Mouse (Mus musculus): ENCODE data around the gene Dnah2.
A peak's percentile ranks its signal among the peaks of the same experiment; 100 is the strongest.

Dnah2 gene

DNA sequence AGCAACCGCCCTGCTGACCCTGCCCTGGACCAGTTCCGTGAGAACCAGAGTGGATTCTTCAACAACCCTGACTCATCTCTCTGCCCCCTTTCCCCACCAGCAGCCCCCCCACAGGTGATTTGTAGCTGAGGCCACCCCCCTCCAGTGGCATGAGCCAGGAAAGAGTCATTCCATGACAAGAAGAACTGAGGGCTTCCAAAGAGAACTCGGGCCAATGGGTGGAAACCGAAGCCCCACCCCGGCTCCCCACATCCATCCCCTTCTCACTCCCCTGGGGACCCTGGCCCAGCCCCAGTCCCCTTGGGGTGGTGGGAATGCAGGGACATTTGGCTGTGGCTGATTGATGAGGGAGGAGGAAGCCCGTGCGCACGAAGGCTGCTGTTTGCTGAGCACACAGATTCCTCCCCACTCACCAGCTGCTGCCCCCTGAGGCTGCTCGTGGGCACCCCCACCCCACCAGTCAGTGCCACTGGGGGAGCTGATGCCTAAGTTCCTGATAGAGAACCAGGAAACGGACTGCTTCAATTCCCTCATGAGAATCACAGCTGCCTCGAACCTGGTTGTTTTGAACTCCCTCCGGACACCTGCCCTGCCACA lies at the start of gene Dnah2:
Gene Dnah2, minus strand, starts transcription at position 51 of the 597 bp plus-strand sequence.
- no peak for DNase-seq (ENCODE audit: low read depth)

- DNase-seq (ENCODE audit: low read depth) = no peak
Measured at GRCm38 (mm10) chr11:69594853-69595252, 45.9 kb upstream of the Dnah2 start.

DNA sequence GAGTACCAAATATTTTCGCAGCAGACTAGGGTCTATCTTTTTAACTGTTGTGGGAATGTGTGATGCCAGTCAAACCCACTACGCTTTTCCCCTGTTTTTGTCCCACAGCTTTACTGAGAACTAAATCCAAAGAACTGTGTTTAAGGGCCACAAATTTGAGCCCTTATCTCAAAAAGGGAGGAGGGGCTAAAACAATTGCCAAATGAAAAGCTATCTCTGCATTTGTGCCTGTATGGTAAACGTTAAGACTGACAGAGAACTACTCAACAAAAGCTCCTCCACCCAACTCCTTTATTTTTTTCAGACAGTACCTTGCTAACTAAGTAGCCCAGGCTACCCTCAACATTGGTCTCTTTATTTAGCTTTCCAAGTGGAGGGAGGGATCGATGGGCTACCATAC lies 43.9 kb upstream of the Dnah2 start:
- DNase-seq (ENCODE audit: low read depth) = no peak

GRCm38 (mm10) chr11:69591899-69592637 lies 43.2 kb upstream of the Dnah2 start:
- DNase-seq (ENCODE audit: low read depth) = no peak

GRCm38 (mm10) chr11:69591424-69591823 lies 42.5 kb upstream of the Dnah2 start:
- DNase-seq (ENCODE audit: low read depth) = no peak

GRCm38 (mm10) chr11:69590622-69591021 lies 41.7 kb upstream of the Dnah2 start:
- no peak for DNase-seq (ENCODE audit: low read depth)

DNA sequence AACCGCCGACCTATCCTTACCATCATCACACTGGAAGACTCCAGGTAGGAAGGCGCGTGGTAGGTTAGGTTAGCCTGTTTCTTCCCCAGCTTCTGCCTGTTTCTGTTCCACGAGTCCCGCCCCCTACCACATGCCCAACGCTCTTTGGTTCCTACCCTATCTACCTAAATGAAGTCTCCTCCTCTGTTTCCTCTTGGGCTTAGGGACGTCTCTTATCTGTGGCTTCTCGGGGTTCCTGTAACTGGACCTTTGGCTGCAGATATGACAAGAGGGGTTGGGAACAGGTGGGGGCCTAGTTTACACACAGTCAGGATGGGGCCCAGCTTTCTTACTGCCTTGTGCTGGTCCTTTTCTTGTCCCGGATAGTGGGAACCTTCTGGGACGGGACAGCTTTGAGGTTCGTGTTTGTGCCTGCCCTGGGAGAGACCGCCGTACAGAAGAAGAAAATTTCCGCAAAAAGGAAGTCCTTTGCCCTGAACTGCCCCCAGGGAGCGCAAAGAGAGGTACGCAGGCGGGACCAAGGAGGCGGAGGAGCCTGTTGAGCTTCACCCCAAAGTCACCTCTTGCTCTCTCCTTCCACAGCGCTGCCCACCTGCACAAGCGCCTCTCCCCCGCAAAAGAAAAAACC lies 40.4 kb upstream of the Dnah2 start:
- DNase-seq (ENCODE audit: low read depth) = no peak

- DNase-seq (ENCODE audit: low read depth) = no peak
Measured at GRCm38 (mm10) chr11:69585718-69586325, 36.9 kb upstream of the Dnah2 start.

DNA sequence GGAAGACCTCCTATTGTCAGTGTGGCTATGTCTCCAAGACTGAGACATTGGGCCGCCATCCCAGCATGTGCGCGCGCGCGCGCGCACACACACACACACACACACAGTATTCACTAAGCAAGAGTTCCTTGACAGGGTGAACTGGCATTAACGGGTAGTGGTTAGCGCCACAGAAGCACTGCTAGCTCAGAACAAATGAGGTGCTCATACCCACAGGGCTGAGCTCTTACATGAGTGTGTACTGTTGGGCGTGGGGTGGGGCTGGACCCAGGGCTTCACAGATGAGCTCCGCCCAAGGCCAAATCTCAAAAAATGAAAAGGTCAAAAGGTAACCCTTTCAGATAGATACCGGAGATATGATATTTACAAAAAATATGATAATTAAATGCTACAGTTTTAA lies 36.0 kb upstream of the Dnah2 start:
- DNase-seq (ENCODE audit: low read depth) = no peak

DNA sequence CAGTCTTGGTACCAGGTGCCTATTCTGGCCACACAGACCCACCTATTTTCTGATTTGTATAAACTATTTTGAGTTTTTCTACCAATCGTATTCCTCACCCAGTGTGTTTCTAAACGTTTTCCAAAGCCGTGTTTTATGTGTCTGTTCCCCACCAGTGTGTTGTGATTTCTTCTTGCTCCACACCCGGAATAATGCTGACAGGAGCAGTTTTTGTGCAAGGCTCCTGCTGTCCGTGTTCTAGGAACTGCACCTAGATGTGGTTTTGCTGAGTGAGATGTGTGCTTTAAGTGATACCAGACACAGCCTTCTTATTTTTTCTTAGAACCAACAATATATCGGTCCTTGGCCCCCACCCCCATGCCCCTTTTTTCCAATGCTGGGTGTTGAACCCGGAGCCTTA lies 35.1 kb upstream of the Dnah2 start:
- DNase-seq (ENCODE audit: low read depth) = no peak

DNA sequence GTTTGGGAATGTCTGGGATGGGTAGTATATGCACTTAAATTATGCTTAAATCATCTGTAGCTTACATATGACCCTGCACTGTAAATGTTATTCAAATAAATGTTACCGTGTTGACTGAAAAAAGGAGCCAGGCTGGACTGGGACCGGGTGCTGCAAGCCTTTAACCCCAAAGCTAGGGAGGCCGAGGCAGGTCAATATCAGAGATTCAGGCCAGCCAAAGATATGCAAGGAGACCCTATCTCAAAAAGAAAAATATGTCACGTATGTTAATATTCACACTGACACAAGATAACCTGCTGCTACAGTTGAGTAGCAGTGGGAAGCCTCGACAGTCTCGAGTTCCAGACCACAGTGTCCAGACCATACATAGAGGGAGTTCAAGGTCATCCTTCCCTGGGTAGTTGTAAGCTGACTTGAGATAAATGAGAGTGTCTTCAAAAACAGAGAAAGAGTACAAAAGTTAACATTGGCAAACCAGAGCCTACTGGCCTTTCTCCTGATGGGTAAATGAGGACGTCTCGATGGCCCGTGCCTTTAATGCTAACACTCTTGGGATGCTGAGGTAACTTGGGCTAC lies 33.4 kb upstream of the Dnah2 start:
- DNase-seq (ENCODE audit: low read depth) = no peak

DNA sequence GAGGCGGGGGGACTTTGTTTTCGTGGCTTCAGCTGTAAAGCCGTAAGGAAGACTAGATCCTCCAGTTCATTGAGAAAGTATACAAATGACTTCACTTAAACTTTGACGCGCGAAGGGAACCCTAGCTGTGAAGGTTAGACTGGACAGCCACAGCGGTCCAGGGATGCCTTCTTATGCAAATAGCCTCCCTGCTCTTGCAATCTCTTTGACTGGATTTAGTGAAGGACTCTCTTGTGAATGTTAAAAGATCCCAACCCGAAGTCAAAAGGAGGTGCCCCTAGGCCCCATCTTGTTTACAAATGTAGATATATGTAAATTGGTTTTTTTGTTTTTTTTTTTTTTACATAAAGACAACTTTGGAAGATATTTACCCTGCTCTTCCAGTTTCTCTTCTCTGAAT lies 32.9 kb upstream of the Dnah2 start:
- no peak for DNase-seq (ENCODE audit: low read depth)

GRCm38 (mm10) chr11:69581147-69581688 lies 32.3 kb upstream of the Dnah2 start:
- peak; percentile 88 for DNase-seq (ENCODE audit: low read depth)

DNA sequence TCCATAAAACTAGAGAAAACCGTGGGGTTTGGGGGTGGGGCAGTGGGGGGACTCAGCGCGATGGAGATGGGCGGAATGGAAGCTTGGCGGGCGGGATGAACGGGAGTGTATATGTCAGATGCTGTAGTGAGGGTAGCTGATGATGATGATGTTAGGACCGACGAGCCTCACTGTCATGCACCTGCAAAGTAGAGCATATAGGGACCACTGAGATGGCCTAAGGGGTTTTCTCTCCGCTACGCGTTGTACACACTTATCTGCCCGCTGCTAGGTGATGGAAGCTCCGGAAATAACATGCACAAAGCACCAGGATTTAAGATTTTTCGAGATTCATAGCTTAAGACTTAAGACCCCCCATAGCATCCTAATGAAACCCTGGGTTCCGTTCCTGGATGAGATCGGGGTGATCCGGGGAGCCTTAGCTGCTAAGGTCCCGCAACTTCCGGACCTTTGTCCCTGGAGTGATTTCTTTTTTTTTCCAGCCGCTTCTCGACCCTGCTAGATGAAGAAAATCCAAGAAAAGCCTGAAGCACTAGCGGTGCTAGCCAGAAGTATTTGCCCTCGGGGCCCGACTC lies 31.7 kb upstream of the Dnah2 start:
- DNase-seq (ENCODE audit: low read depth) = no peak

GRCm38 (mm10) chr11:69580091-69580514 lies 31.2 kb upstream of the Dnah2 start, which contains the start of the genes Wrap53 and Trp53:
Gene Wrap53 (minus strand): TSS chr11:69580255.
Gene Trp53 (plus strand): TSS chr11:69580359.
- peak; percentile 93 for DNase-seq (ENCODE audit: low read depth)

DNA sequence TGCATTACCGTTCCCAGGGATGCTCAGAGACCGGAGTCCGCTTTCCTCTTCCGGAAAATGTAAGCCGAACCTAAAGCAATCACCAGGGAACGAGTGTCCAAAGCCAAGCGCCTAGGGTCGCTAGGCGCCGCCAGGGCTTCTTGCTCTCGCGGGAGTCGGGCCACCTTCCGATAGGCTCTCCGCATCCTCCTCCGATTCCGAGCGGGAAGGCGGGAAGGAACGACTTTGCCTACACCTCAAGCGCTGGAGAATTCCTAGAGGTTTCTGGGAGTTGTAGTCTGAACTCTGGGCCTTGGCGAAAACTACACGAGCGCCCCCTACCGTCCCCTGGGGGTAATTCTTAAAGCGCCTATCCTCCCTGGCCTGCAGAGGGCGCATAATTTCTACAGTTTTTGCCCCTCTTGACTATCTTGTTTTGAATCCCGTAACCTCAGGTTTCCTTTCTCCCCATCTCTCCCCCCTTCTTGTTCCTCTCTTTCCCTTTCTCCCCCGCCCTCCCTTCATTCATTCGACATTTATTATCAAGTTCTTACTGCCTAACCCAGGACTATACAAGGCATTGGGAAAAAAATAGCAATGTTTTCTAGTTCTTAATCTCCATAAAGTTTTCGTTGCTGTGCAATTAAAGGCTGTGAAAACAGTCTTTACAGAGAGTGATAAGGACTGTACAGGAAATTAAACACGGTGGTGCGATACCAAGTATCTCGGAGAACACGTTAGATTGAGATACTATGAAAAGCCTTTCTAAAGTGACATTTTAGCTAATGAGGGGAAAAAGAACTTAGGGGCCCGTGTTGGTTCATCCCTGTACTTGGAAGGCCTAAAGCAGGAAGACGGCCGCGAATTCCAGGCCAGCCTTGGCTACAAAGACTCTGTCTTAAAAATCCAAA lies 30.5 kb upstream of the Dnah2 start:
- DNase-seq (ENCODE audit: low read depth) = peak; percentile 98

DNA sequence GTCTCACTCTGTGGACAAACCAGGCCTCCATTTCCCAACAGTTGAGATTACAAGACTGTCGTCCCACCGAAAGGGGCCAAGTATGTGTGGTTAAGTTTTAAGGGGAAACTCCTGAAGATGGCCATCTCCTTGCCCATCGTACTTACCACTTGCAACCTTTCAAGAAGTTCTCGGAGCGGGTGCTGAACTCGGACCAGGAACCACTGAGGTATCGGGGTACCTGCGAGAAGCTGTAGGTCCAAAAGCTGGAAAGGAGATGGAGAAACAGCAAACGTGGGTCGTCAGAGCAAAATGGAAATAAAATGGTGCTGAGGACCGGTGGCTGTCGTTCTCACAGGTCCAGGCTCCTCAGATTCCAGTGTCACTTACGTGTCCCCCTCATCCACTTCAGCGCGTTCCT lies 29.4 kb upstream of the Dnah2 start:
- no peak for DNase-seq (ENCODE audit: low read depth)

GRCm38 (mm10) chr11:69576307-69576706 lies 27.4 kb upstream of the Dnah2 start:
- DNase-seq (ENCODE audit: low read depth) = no peak

DNA sequence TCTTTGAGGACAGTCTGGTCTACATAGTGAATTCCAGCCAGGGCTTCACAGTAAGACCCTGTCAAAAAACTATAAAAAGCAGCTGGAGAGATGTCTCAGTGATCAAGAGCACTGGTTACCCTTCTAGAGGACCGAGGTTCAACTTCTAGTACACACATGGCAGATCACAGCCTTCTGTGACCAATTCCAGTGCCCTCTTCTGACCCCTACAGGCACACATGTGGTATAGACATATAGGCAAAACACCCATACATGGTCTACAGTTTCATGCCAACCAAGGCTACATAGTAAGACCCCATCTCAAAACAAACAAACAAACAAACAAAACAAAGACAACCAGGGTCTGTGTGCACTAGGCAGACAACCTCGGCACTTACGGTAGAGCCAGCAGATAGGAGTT lies 26.3 kb upstream of the Dnah2 start:
- DNase-seq (ENCODE audit: low read depth) = peak; percentile 67

DNA sequence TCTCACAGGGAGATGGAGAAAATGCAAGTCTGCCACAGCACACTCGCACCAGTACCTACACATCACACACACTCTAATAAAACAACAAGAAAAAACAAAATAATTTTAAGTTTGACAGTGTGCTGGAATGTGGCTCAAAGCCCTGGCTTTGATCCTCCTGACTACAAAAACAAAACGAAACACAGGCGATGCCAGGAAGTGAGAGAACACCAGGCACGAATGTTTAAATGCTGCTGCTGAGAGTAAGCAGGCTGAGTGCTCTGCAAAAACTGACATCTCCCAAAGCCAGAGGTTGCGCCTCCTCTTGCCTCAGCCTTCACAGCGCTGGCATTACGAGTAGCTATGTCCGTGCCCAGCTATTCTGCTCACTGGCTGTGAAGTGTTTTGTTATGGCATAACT lies 16.2 kb upstream of the Dnah2 start:
- DNase-seq (ENCODE audit: low read depth) = no peak

DNA sequence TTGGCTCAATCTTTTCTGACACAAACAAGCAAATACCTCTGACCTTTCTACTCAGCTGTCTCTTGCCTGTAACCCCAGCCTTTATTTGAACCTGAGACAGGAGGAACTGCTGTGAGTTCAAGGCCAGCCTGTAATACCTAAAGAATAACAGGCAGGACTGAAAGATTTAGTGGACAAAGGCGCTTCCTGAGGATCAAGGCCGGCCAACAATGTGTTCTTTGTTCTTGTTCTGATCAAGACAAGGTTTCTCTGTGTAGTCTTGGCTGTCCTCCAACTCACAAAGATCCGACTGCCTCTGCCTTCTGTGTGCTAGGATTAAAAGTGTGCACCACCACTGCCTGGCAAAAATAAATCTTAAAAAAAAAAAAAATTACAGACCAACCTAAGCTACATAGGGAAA lies 15.5 kb upstream of the Dnah2 start:
- DNase-seq (ENCODE audit: low read depth) = no peak
